Mouse (Mus musculus): Measurements from ENCODE around the gene B4galt1.

DNA sequence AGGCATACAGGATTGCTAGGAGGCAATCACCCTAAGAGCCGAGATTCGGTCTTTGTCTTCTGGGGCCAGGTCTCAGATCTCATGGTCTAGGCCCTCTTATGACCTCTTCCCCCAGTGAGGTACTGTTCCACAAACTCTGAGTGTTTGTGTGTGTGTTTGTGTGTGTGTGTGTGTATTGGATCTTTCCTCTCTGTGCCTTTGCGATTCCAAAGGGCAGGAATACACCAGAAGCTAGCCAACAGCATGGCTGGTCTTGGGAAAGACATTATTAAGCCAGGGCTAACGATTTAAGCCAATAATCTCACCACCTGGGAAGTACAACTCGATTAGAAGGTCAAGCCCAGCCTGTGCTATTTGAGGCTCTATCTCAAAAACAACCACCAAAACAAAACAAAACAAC, 23.3 kb downstream of the B4galt1 start:
- no peak for TF ChIP-seq CTCF (IDR thresholded peaks at IDR 0.05; ENCODE audit: borderline replicate concordance, extremely low read depth, insufficient read depth, insufficient read length)
- no peak for TF ChIP-seq POLR2A (IDR thresholded peaks at IDR 0.05; ENCODE audit: borderline replicate concordance, extremely low read depth, insufficient read depth, insufficient read length, poor library complexity, severe bottlenecking)
